Mouse (Mus musculus): ENCODE data around the gene Iars2.

DNA sequence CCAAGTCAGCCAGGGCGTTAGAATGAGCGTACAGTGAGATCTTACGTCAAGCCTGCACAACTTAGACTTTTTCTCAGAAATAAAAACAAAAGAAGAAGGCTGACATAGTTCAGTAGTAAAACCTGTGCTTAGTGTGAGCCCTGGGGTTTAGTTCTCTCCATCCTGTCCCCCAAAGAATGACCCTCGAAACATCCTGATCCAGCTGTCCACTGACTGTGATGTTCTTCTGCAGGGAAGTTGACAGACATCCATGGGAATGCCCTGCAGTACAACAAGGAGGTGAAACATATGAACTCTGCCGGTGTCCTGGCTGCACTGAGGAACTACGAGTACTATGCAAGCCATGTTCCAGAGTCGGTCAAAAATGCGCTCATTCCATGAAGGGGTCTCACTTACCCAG is 27.1 kb upstream of the Iars2 start:
- TF ChIP-seq CTCF (IDR thresholded peaks at IDR 0.05) (no peak), POLR2A (IDR thresholded peaks at IDR 0.05; ENCODE audit: insufficient read depth, low read depth, low read length) (no peak)
